Mouse (Mus musculus): ENCODE results near the gene Zfp341. TPM values are rescaled to one million over a fixed set of nuclear protein-coding genes. Genes with fewer than 3 reads are reported as not detected.

Gene Zfp341
- polyA plus RNA-seq, 1 experiment from 2014 or later, result 1.3 TPM

DNA sequence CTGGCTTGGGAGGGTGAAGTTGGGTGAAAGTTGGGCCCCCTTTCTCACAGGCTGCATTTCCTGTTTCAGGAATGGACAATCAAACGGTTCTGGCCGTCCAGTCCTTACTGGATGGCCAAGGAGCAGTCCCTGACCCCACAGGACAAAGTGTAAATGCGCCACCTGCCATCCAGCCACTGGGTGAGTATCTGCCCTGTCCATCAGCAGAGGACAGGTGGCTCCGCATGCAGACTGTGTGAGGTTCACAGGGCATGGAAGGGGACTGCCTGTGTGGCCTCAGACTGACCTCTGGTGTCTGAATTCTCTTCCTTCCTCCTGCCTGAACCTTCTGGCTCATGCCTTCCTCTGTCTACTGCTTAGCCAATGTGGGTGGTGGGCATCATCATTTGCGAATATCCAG, 8.6 kb downstream of the Zfp341 start:
- 72% methylated on average over 5 of the region's 5 CpGs for WGBS
- no peaks in the 10 kb centered on the region for H3K4me1 ChIP-seq (ENCODE audit: insufficient read depth, low read length)
- no peak overlapping the region for H3K4me2 ChIP-seq (replicated peaks; ENCODE audit: low read depth, low read length)
- H3K9ac ChIP-seq (replicated peaks; ENCODE audit: low read length), result no peak overlapping the region
- ATAC-seq (ENCODE audit: low FRiP score, low TSS enrichment), result no peak
- H3K9me3 ChIP-seq (ENCODE audit: low read length), result 0 out of 2 replicates have a peak, but pooled peaks cover 4% of the 10 kb centered on the region
- H3K27ac ChIP-seq (ENCODE audit: low read length), result no peak overlapping the region
- no peak overlapping the region for H3K4me3 ChIP-seq (ENCODE audit: low read length)
- H3K27me3 ChIP-seq (ENCODE audit: insufficient read depth, low read length), result no peaks in the 10 kb centered on the region
- peaks cover 17% of the 10 kb centered on the region for H3K36me3 ChIP-seq (ENCODE audit: insufficient read depth, low read length)

DNA sequence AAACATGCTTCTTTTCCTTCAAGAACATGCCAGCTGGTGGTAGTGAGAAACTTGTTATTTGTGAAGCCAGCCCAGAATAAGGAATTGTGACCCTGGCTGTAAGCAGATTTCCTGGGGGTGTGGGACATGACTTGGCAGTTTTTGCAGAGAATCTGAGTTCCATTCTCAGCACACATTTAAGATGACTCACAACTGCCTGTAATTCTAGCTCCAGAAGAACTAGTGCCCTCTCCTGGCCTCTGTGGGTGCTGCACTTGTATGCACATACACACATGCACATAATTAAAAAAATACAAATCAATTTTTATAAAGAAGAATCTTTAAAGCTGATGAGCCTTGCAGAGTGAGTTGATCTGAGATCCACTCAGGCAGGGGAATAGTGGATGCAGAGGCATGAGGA, 11.0 kb downstream of the Zfp341 start:
- Histone ChIP-seq H3K9me3 (ENCODE audit: low read length) (0 out of 2 replicates have a peak, but pooled peaks cover 4% of the 10 kb centered on the region), H3K27ac (ENCODE audit: low read length) (no peak overlapping the region), H3K27me3 (ENCODE audit: insufficient read depth, low read length) (no peaks in the 10 kb centered on the region), H3K9ac (replicated peaks; ENCODE audit: low read length) (no peak overlapping the region), H3K4me3 (ENCODE audit: low read length) (no peak overlapping the region), H3K36me3 (ENCODE audit: insufficient read depth, low read length) (peaks cover 17% of the 10 kb centered on the region), H3K4me2 (replicated peaks; ENCODE audit: low read depth, low read length) (no peak overlapping the region), H3K4me1 (ENCODE audit: insufficient read depth, low read length) (no peaks in the 10 kb centered on the region)
- no peak for ATAC-seq (ENCODE audit: low FRiP score, low TSS enrichment)

DNA sequence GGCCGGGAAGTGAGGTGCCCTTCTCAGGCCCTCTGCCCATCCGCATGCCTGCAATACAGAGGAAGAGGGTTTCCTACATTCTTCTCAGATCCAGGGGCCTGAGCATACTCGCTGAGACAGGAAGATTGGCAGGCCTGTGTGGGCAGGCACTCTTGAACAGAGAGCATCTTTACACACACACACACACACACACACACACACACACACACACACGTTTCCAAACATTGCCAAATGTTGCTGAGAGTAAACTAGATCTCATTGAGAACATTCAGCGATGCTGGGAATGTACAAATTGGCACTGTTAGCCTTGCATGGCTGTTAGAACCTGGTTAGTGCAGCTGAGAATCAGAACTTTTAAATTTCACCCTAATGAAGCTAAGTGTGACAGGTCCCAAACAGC, 17.4 kb downstream of the Zfp341 start:
- WGBS, result 85% methylated on average over 5 of the region's 5 CpGs
- H3K36me3 ChIP-seq (ENCODE audit: insufficient read depth, low read length), result peaks cover 7% of the 10 kb centered on the region; the same call in 1 of the 2 replicates
- H3K9ac ChIP-seq (replicated peaks; ENCODE audit: low read length), result no peak overlapping the region
- no peaks in the 10 kb centered on the region for H3K4me1 ChIP-seq (ENCODE audit: insufficient read depth, low read length)
- no peaks in the 10 kb centered on the region for H3K27me3 ChIP-seq (ENCODE audit: insufficient read depth, low read length)
- no peaks in the 10 kb centered on the region for H3K9me3 ChIP-seq (ENCODE audit: low read length)
- no peak overlapping the region for H3K4me3 ChIP-seq (ENCODE audit: low read length)
- no peak overlapping the region for H3K4me2 ChIP-seq (replicated peaks; ENCODE audit: low read depth, low read length)
- H3K27ac ChIP-seq (ENCODE audit: low read length), result no peak overlapping the region
- ATAC-seq (ENCODE audit: low FRiP score, low TSS enrichment), result no peak

DNA sequence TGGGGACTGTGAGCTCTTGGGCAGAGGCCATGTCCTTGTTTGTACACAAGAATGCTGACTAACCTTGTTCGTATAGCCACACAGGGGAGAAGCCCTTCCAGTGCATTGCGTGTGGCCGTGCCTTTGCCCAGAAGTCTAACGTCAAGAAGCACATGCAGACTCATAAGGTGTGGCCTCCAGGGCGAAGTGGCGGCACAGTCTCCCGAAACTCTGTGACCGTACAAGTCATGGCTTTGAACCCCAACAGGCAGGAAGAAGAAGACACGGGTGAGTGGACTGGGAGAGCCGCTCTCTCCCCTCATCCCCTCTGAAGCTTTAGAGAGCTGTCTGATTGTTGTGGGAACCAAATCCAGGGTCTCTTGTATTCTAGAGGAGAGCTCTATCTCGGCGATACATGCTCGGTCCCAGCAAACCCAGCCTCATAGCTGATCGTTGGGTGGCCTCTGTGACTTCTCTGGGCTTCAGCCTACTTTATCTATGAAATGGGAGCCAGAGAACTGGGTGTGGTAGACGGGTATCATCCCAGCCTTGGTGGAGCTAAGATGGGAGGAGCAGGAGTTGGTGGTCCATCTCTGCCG, 19.2 kb downstream of the Zfp341 start:
- no peak overlapping the region for H3K4me2 ChIP-seq (replicated peaks; ENCODE audit: low read depth, low read length)
- H3K27ac ChIP-seq (ENCODE audit: low read length), result no peak overlapping the region
- no peak overlapping the region for H3K4me3 ChIP-seq (ENCODE audit: low read length)
- no peaks in the 10 kb centered on the region for H3K4me1 ChIP-seq (ENCODE audit: insufficient read depth, low read length)
- no peaks in the 10 kb centered on the region for H3K9me3 ChIP-seq (ENCODE audit: low read length)
- WGBS, result 90% methylated on average over 16 of the region's 16 CpGs
- H3K27me3 ChIP-seq (ENCODE audit: insufficient read depth, low read length), result no peaks in the 10 kb centered on the region
- no peak overlapping the region for H3K9ac ChIP-seq (replicated peaks; ENCODE audit: low read length)
- no peak for ATAC-seq (ENCODE audit: low FRiP score, low TSS enrichment)
- H3K36me3 ChIP-seq (ENCODE audit: insufficient read depth, low read length), result peaks cover 9% of the 10 kb centered on the region; the same call in 1 of the 2 replicates

DNA sequence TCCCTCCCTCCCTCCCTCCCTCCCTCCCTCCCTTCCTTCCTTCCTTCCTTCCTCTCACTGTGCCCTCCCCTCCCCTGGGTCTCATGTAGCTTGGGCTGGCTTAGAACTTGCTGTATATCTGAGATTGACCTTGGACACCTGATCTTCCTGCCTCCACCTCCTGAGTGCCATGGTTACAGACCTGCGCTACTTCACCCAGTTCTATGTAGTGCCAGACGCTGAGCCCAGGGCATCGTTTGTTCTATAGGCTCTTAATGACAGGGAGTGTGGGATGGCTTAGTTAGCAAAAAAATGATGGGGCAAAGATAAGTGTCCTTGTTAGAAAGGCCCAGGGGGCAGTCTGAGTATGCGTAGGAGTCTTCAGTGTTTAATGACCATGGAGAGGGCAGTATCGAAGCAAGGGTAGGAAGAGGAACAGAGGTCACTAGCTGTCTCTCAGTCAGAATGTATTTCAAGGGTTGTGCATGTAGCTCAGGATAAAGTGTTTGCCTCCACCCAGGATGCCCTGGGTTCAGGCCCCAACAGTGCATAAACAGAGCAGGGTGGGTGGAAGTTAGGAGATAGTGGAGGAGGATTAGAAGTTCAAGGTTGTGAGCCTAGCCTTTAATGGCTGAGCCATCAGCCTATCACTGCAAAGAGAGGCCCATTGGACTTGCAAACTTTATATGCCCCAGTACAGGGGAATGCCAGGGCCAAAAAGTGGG, 20.1 kb downstream of the Zfp341 start:
- ATAC-seq (ENCODE audit: low FRiP score, low TSS enrichment), result peak; percentile 76
- Histone ChIP-seq H3K4me2 (replicated peaks; ENCODE audit: low read depth, low read length) (no peak overlapping the region), H3K36me3 (ENCODE audit: insufficient read depth, low read length) (peaks cover 14% of the 10 kb centered on the region), H3K27me3 (ENCODE audit: insufficient read depth, low read length) (no peaks in the 10 kb centered on the region), H3K27ac (ENCODE audit: low read length) (no peak overlapping the region), H3K4me3 (ENCODE audit: low read length) (no peak overlapping the region), H3K9ac (replicated peaks; ENCODE audit: low read length) (no peak overlapping the region), H3K9me3 (ENCODE audit: low read length) (0 out of 2 replicates have a peak, but pooled peaks cover under 1% of the 10 kb centered on the region), H3K4me1 (ENCODE audit: insufficient read depth, low read length) (no peaks in the 10 kb centered on the region)
- WGBS, result 50% methylated on average over 5 of the region's 5 CpGs

DNA sequence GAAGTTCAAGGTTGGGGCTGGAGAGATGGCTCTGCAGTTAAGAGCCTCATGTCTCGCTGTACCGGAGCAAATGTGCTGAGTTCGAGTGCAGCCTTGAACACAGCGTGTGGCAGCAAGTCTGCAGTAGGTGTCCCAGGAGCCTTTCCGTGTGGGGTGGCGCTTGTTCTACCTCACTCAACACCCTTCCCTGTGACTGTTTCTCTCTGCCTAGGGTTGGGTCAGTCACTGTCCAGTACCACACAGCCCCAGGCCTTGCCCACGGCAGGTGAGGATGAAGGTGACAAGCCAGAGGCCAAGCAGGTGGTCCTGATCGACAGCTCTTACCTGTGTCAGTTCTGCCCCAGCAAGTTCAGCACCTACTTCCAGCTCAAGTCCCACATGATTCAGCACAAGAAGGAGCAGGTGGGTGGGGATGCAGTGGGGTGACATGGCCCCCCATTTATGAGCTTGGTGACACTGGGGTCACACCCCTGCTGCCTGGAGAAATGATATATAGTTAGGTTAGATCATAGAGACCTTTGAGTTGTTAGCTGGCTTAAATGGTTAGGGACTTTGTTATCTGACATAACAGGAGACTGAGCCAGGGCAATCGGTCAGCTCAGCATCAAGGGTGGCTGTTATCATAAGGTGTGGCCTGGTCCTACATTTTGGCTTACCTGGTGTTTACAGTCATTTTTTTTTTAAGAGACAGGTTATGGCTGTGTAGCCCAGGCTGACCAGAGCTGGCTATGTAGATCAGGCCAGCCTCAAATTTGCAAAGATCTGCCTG, 21.0 kb downstream of the Zfp341 start:
- Histone ChIP-seq H3K9me3 (ENCODE audit: low read length) (0 out of 2 replicates have a peak, but pooled peaks cover 5% of the 10 kb centered on the region), H3K4me3 (ENCODE audit: low read length) (no peak overlapping the region), H3K4me1 (ENCODE audit: insufficient read depth, low read length) (no peaks in the 10 kb centered on the region), H3K27me3 (ENCODE audit: insufficient read depth, low read length) (no peaks in the 10 kb centered on the region), H3K9ac (replicated peaks; ENCODE audit: low read length) (no peak overlapping the region), H3K27ac (ENCODE audit: low read length) (no peak overlapping the region), H3K36me3 (ENCODE audit: insufficient read depth, low read length) (peaks cover 19% of the 10 kb centered on the region), H3K4me2 (replicated peaks; ENCODE audit: low read depth, low read length) (no peak overlapping the region)
- ATAC-seq (ENCODE audit: low FRiP score, low TSS enrichment), result no peak
- 90% methylated on average over 9 of the region's 9 CpGs for WGBS

DNA sequence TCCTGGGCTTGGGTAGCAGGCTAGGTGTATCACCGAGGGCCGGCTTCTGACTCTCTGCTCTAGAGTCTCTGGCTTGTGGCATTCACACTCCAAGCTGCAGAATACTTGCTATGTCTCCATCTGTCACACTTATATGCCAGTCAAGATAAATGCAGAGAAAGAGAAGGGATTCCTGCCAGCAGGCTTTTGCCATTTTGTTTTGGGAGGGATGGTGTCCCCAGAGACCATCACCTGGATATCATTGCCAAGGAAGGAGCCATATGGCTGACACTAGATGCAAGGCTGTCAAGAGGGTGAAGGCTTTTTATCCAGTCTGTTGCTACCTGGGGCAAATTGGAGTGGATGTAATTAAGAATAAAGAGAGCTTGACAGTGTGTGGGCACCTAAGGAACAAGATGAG, 22.7 kb downstream of the Zfp341 start:
- H3K9me3 ChIP-seq (ENCODE audit: low read length), result 0 out of 2 replicates have a peak, but pooled peaks cover 5% of the 10 kb centered on the region
- no peak for ATAC-seq (ENCODE audit: low FRiP score, low TSS enrichment)
- no peak overlapping the region for H3K27ac ChIP-seq (ENCODE audit: low read length)
- H3K4me1 ChIP-seq (ENCODE audit: insufficient read depth, low read length), result no peaks in the 10 kb centered on the region
- H3K36me3 ChIP-seq (ENCODE audit: insufficient read depth, low read length), result peaks cover 20% of the 10 kb centered on the region
- no peaks in the 10 kb centered on the region for H3K27me3 ChIP-seq (ENCODE audit: insufficient read depth, low read length)
- H3K4me2 ChIP-seq (replicated peaks; ENCODE audit: low read depth, low read length), result no peak overlapping the region
- 96% methylated on average over 2 of the region's 2 CpGs for WGBS
- no peak overlapping the region for H3K4me3 ChIP-seq (ENCODE audit: low read length)
- H3K9ac ChIP-seq (replicated peaks; ENCODE audit: low read length), result no peak overlapping the region

DNA sequence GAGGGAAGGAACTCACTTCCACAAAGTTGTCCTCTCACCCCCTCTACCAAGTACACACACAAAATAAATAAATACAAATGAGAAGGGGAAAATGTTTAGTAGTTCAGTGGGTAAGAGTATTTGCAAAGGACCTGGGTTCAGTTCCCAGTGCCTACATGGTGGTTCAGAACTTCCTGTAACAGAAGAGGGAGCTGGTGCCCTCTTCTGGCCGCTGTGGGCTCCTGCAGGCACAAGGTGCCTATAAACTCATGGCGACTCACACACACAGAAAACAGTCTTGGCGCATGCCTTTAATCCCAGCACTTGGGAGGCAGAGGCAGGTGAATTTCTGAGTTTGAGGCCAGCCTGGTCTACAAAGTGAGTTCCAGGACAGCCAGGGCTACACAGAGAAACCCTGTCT, 25.4 kb downstream of the Zfp341 start:
- H3K36me3 ChIP-seq (ENCODE audit: insufficient read depth, low read length), result peaks cover 19% of the 10 kb centered on the region
- no peak for ATAC-seq (ENCODE audit: low FRiP score, low TSS enrichment)
- 91% methylated on average over 3 of the region's 3 CpGs for WGBS
- no peak overlapping the region for H3K4me3 ChIP-seq (ENCODE audit: low read length)
- H3K27me3 ChIP-seq (ENCODE audit: insufficient read depth, low read length), result no peaks in the 10 kb centered on the region
- H3K9ac ChIP-seq (replicated peaks; ENCODE audit: low read length), result no peak overlapping the region
- no peak overlapping the region for H3K4me2 ChIP-seq (replicated peaks; ENCODE audit: low read depth, low read length)
- no peaks in the 10 kb centered on the region for H3K4me1 ChIP-seq (ENCODE audit: insufficient read depth, low read length)
- H3K27ac ChIP-seq (ENCODE audit: low read length), result no peak overlapping the region
- H3K9me3 ChIP-seq (ENCODE audit: low read length), result 0 out of 2 replicates have a peak, but pooled peaks cover 5% of the 10 kb centered on the region

DNA sequence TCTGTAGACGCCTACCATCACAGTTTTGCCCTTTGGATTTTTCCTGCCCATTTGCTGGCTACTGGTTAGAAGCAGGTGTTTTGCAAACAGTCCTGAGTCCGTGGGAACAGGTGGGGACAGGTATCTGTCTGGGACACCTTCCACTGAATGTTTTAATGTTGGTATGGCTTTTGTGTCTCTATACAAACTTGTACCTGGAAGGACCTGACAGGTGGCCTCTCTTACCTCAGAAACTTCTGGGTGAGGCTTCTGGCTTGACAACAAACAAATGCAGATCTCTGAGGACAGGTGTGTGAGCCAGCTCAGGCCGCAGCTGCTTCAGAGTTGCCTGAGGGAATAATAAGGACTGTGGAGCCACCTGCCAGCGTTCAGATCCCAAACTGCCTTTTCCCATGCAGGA, 26.0 kb downstream of the Zfp341 start:
- no peak for ATAC-seq (ENCODE audit: low FRiP score, low TSS enrichment)
- no peaks in the 10 kb centered on the region for H3K27me3 ChIP-seq (ENCODE audit: insufficient read depth, low read length)
- 88% methylated on average over 4 of the region's 4 CpGs for WGBS
- peaks cover 22% of the 10 kb centered on the region for H3K36me3 ChIP-seq (ENCODE audit: insufficient read depth, low read length)
- H3K4me3 ChIP-seq (ENCODE audit: low read length), result no peak overlapping the region
- H3K27ac ChIP-seq (ENCODE audit: low read length), result no peak overlapping the region
- no peaks in the 10 kb centered on the region for H3K4me1 ChIP-seq (ENCODE audit: insufficient read depth, low read length)
- H3K9ac ChIP-seq (replicated peaks; ENCODE audit: low read length), result no peak overlapping the region
- no peak overlapping the region for H3K4me2 ChIP-seq (replicated peaks; ENCODE audit: low read depth, low read length)
- 0 out of 2 replicates have a peak, but pooled peaks cover 5% of the 10 kb centered on the region for H3K9me3 ChIP-seq (ENCODE audit: low read length)
